Mouse (Mus musculus) retina, embryonic 14.5 days (tissue): ENCODE results near the gene Ankrd63.
A peak's percentile ranks its signal among the peaks of the same experiment; 100 is the strongest.

Experiments used
- DNase-seq: peaks from one replicate; pipeline ENCODE4 v3.0.0-alpha.2; 2015; ENCODE audit warnings: low spot score

Gene Ankrd63

GRCm38 (mm10) chr2:118726873-118727272, 23.1 kb upstream of the Ankrd63 start:
- no peak for DNase-seq

GRCm38 (mm10) chr2:118725511-118725910, 21.7 kb upstream of the Ankrd63 start:
- DNase-seq = no peak

GRCm38 (mm10) chr2:118723693-118724486, 20.1 kb upstream of the Ankrd63 start:
- no peak for DNase-seq

- no peak for DNase-seq
These were observed 12.9 kb upstream of the Ankrd63 start for GRCm38 (mm10) chr2:118716677-118717076.

- no peak for DNase-seq
These were observed 10.5 kb upstream of the Ankrd63 start for GRCm38 (mm10) chr2:118714230-118714629.

GRCm38 (mm10) chr2:118713631-118714030, 9.9 kb upstream of the Ankrd63 start:
- DNase-seq = no peak

GRCm38 (mm10) chr2:118711038-118711494, 7.3 kb upstream of the Ankrd63 start:
- peak; percentile 51 for DNase-seq

GRCm38 (mm10) chr2:118709655-118710221, 6.0 kb upstream of the Ankrd63 start:
- DNase-seq = no peak

- DNase-seq = no peak
These were observed 4.7 kb upstream of the Ankrd63 start for GRCm38 (mm10) chr2:118708472-118708871.

GRCm38 (mm10) chr2:118706436-118706835, 2.7 kb upstream of the Ankrd63 start:
- DNase-seq = no peak

GRCm38 (mm10) chr2:118702883-118703761, 641 bp downstream of the Ankrd63 start:
- peak; percentile 61 for DNase-seq

GRCm38 (mm10) chr2:118701971-118702882, 1.5 kb downstream of the Ankrd63 start:
- DNase-seq = no peak

- no peak for DNase-seq
These were observed 2.6 kb downstream of the Ankrd63 start for GRCm38 (mm10) chr2:118701161-118701560.

GRCm38 (mm10) chr2:118700179-118701062, 3.3 kb downstream of the Ankrd63 start:
- peak; percentile 88 for DNase-seq

GRCm38 (mm10) chr2:118697955-118698354, 5.8 kb downstream of the Ankrd63 start:
- no peak for DNase-seq

- DNase-seq = no peak
These were observed 6.4 kb downstream of the Ankrd63 start for GRCm38 (mm10) chr2:118697311-118697877.

- DNase-seq = no peak
These were observed 7.1 kb downstream of the Ankrd63 start for GRCm38 (mm10) chr2:118696451-118697308.

- peak; percentile 94 for DNase-seq
These were observed 8.0 kb downstream of the Ankrd63 start for GRCm38 (mm10) chr2:118695677-118696232.
